Mouse (Mus musculus) stomach, embryonic 14.5 days (tissue): Measurements from ENCODE around the gene Crim1. TPM values are rescaled to one million over a fixed set of nuclear protein-coding genes. Genes with fewer than 3 reads are reported as not detected.

Experiments used
- ATAC-seq: fragments of 200-750 bp; cut with Nextera tagmentation; 2 replicates; pipeline ENCODE4 v1.8.0; 2017; ENCODE audit warnings: low read depth, moderate TSS enrichment; ENCODE audit not compliant: insufficient number of reproducible peaks, insufficient read depth, low FRiP score
- H3K27ac ChIP-seq: fragments of 300-500 bp; sonication (generic); 2 replicates; pipeline ENCODE4 v1.5.1; 2014; ENCODE audit warnings: mild to moderate bottlenecking, low read length, moderate library complexity, mixed read lengths
- H3K27me3 ChIP-seq: fragments of 300-500 bp; sonication (generic); 2 replicates; pipeline ENCODE4 v1.6.1; 2014; ENCODE audit warnings: low read length, control low read depth, mixed read lengths; ENCODE audit not compliant: control insufficient read depth, insufficient read depth
- H3K36me3 ChIP-seq: fragments of 300-500 bp; sonication (generic); 2 replicates; pipeline ENCODE4 v1.6.1; 2014; ENCODE audit warnings: mild to moderate bottlenecking, control low read depth, low read length, moderate library complexity, mixed read lengths; ENCODE audit not compliant: control insufficient read depth, insufficient read depth
- H3K4me1 ChIP-seq: fragments of 300-500 bp; sonication (generic); 2 replicates; pipeline ENCODE4 v1.6.1; 2014; ENCODE audit warnings: low read length, control low read depth, mixed read lengths; ENCODE audit not compliant: control insufficient read depth, insufficient read depth
- H3K4me2 ChIP-seq: fragments of 300-500 bp; sonication (generic); replicated peaks from 2 replicates; pipeline ENCODE4 v1.6.1; 2014; ENCODE audit warnings: low read depth, low read length, control low read depth
- H3K4me3 ChIP-seq: fragments of 300-500 bp; sonication (generic); 2 replicates; pipeline ENCODE4 v1.5.1; 2014; ENCODE audit warnings: low read depth, low read length, control low read depth
- H3K9ac ChIP-seq: fragments of 300-500 bp; sonication (generic); replicated peaks from 2 replicates; pipeline ENCODE4 v1.6.1; 2014; ENCODE audit warnings: low read depth, mild to moderate bottlenecking, control low read depth, low read length, moderate library complexity, mixed read lengths
- H3K9me3 ChIP-seq: fragments of 300-500 bp; sonication (generic); 2 replicates; pipeline ENCODE4 v1.6.1; 2016; ENCODE audit warnings: low read depth, low read length, control low read depth; ENCODE audit not compliant: control insufficient read depth
- WGBS: fragments of 180-500 bp; shearing (Covaris S2); extraction: QIAGEN DNeasy Blood & Tissue Kit; methylation state at CpG from one replicate; pipeline ENCODE4 v1.1.7; 2014; 5-methylcytosine and 5-hydroxymethylcytosine counted together
- polyA plus RNA-seq: library from polyadenylated mRNA; unstranded; fragments of >200 nt; fragmentation: Nextera tagmentation; extraction: Ambion mirVana; gene quantifications from 2 replicates; pipeline ENCODE4 v1.2.1, GENCODE M21; 2014

Crim1 gene
- polyA plus RNA-seq, 1 experiment from 2014 or later, result 4.9 TPM

- WGBS, result 16% methylated on average over 8 of the region's 8 CpGs
- peak; percentile 50; the same call in 1 of the 2 replicates for ATAC-seq
- H3K36me3 ChIP-seq, result no peaks in the 10 kb centered on the region
- H3K4me3 ChIP-seq, result no peak overlapping the region
- no peak overlapping the region for H3K4me2 ChIP-seq
- no peak overlapping the region for H3K9ac ChIP-seq
- H3K27me3 ChIP-seq, result no peaks in the 10 kb centered on the region
- H3K9me3 ChIP-seq, result no peaks in the 10 kb centered on the region
- no peak overlapping the region for H3K27ac ChIP-seq
- H3K4me1 ChIP-seq, result peaks cover 9% of the 10 kb centered on the region; the same call in 1 of the 2 replicates
Measured at GRCm38 (mm10) chr17:78298967-78299540, 99.0 kb downstream of the Crim1 start.

- Histone ChIP-seq H3K27ac (no peak overlapping the region), H3K4me1 (peaks cover 9% of the 10 kb centered on the region; the same call in 1 of the 2 replicates), H3K4me2 (no peak overlapping the region), H3K4me3 (no peak overlapping the region), H3K36me3 (0 out of 2 replicates have a peak, but pooled peaks cover 2% of the 10 kb centered on the region), H3K9me3 (no peaks in the 10 kb centered on the region), H3K9ac (no peak overlapping the region), H3K27me3 (no peaks in the 10 kb centered on the region)
- 75% methylated on average over 2 of the region's 2 CpGs for WGBS
- no peak for ATAC-seq
Measured at GRCm38 (mm10) chr17:78303053-78303452, 103.0 kb downstream of the Crim1 start.

DNA sequence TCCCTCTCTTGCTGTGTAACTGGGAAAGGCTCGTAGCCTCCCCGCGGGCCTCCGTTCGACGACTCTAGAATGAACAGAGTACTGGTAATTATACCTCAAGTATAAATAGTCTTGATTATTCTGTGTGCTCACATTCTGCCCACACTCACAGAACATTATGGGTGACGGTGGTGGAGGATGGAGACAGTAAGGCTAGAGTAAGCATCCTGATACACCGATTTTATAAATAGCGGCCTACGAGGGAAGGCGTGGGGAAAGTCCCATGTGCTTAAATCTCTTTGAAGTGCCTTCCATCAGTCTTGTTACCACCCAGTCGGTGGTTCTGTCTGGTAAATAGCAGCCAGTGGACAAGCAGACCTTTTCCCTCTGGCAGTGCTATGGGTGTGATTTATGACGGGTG, 104.0 kb downstream of the Crim1 start:
- Histone ChIP-seq H3K27ac (no peak overlapping the region), H3K27me3 (no peaks in the 10 kb centered on the region), H3K36me3 (0 out of 2 replicates have a peak, but pooled peaks cover 4% of the 10 kb centered on the region), H3K4me1 (peaks cover 3% of the 10 kb centered on the region; the same call in 1 of the 2 replicates), H3K9ac (no peak overlapping the region), H3K4me2 (no peak overlapping the region), H3K4me3 (no peak overlapping the region), H3K9me3 (no peaks in the 10 kb centered on the region)
- 87% methylated on average over 13 of the region's 13 CpGs for WGBS
- no peak for ATAC-seq

DNA sequence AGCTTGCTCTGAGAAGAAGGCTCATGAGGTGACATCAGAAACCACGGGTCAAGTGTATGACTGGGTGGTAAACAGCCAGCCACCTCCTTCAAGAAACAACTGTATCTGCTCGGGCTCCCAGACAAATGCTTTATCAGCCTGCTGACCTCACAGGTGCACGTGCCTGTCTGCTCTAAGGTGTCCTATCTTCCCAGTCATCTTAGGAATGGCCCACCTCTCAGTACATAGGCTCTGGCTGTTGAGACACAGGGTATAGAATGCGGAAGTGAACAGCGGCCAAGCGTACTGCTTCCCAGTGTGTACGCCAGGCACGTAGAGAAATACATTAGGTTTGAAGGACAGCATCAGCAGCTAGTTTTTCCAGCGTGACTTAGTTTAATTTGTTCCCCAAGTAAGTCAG, 106.4 kb downstream of the Crim1 start:
- H3K4me1 ChIP-seq, result no peaks in the 10 kb centered on the region
- ATAC-seq, result 0 out of 2 replicates have a peak, but pooled peaks have one; percentile 74
- H3K27ac ChIP-seq, result no peak overlapping the region
- no peak overlapping the region for H3K9ac ChIP-seq
- 73% methylated on average over 9 of the region's 9 CpGs for WGBS
- no peak overlapping the region for H3K4me2 ChIP-seq
- no peaks in the 10 kb centered on the region for H3K9me3 ChIP-seq
- H3K36me3 ChIP-seq, result 0 out of 2 replicates have a peak, but pooled peaks cover 4% of the 10 kb centered on the region
- H3K27me3 ChIP-seq, result no peaks in the 10 kb centered on the region
- no peak overlapping the region for H3K4me3 ChIP-seq

- H3K4me2 ChIP-seq, result no peak overlapping the region
- 0 out of 2 replicates have a peak, but pooled peaks cover 4% of the 10 kb centered on the region for H3K36me3 ChIP-seq
- 87% methylated on average over 9 of the region's 9 CpGs for WGBS
- H3K4me3 ChIP-seq, result no peak overlapping the region
- no peak overlapping the region for H3K9ac ChIP-seq
- H3K27ac ChIP-seq, result no peak overlapping the region
- H3K9me3 ChIP-seq, result no peaks in the 10 kb centered on the region
- H3K27me3 ChIP-seq, result no peaks in the 10 kb centered on the region
- ATAC-seq, result no peak
- no peaks in the 10 kb centered on the region for H3K4me1 ChIP-seq
Measured at GRCm38 (mm10) chr17:78308221-78308620, 108.2 kb downstream of the Crim1 start.

DNA sequence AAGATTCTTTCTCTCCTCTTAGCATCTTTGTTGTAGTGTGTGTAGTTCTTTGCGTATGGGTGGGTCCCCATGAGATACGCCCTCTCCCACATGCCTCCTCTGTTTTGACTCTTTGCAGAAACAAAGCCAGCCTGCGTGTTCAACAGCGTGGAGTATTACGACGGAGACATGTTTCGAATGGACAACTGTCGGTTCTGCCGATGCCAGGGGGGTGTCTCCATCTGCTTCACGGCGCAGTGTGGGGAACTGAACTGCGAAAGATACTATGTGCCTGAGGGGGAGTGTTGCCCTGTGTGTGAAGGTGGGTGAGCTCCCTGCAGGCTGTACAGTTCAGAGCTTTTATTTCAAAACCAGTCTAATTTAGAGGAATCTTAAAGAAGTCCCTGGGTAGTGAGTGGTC, 113.0 kb downstream of the Crim1 start:
- Histone ChIP-seq H3K4me2 (no peak overlapping the region), H3K4me3 (no peak overlapping the region), H3K27ac (no peak overlapping the region), H3K27me3 (no peaks in the 10 kb centered on the region), H3K4me1 (no peaks in the 10 kb centered on the region), H3K9ac (no peak overlapping the region), H3K9me3 (no peaks in the 10 kb centered on the region), H3K36me3 (peaks cover 10% of the 10 kb centered on the region; the same call in 1 of the 2 replicates)
- ATAC-seq, result no peak
- 89% methylated on average over 12 of the region's 12 CpGs for WGBS

- no peak overlapping the region for H3K27ac ChIP-seq
- H3K36me3 ChIP-seq, result peaks cover 8% of the 10 kb centered on the region; the same call in 1 of the 2 replicates
Measured at GRCm38 (mm10) chr17:78313612-78314011, 113.6 kb downstream of the Crim1 start.

DNA sequence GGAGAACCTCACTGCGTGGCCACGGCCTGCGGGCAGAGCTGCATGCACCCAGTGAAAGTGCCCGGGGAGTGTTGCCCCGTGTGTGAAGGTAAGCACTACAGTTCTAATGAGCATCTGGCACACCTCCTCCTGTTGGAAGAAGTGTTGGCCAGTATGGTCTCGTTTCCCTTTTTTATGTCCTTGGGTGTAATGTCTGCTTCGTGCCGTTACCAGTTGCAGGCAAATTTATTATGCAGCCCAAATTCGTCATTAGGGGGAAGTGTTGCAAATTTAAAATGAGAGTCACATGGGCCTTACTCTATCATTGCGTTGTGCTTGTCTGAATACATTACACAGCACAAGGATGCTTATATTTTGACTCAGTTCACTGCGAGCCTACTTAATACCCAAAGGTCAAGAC, 115.6 kb downstream of the Crim1 start:
- Histone ChIP-seq H3K4me1 (no peaks in the 10 kb centered on the region), H3K36me3 (peaks cover 8% of the 10 kb centered on the region), H3K27ac (no peak overlapping the region), H3K4me3 (no peak overlapping the region), H3K9me3 (no peaks in the 10 kb centered on the region), H3K4me2 (no peak overlapping the region), H3K27me3 (no peaks in the 10 kb centered on the region), H3K9ac (no peak overlapping the region)
- no peak for ATAC-seq
- WGBS, result 94% methylated on average over 11 of the region's 11 CpGs

More at GRCm38 (mm10) chr17:78313612-78314011, 113.6 kb downstream of the Crim1 start:
- Histone ChIP-seq H3K9ac (no peak overlapping the region), H3K4me2 (no peak overlapping the region), H3K9me3 (no peaks in the 10 kb centered on the region), H3K4me1 (no peaks in the 10 kb centered on the region), H3K27me3 (no peaks in the 10 kb centered on the region), H3K4me3 (no peak overlapping the region)
- 66% methylated on average over 5 of the region's 5 CpGs for WGBS
- ATAC-seq, result no peak

GRCm38 (mm10) chr17:78317381-78317780, 117.3 kb downstream of the Crim1 start:
- peaks cover 8% of the 10 kb centered on the region for H3K36me3 ChIP-seq
- no peak overlapping the region for H3K4me3 ChIP-seq
- peaks cover 3% of the 10 kb centered on the region; the same call in 1 of the 2 replicates for H3K4me1 ChIP-seq
- no peaks in the 10 kb centered on the region for H3K27me3 ChIP-seq
- WGBS, result 82% methylated on average over 5 of the region's 5 CpGs
- H3K27ac ChIP-seq, result no peak overlapping the region
- no peaks in the 10 kb centered on the region for H3K9me3 ChIP-seq
- H3K4me2 ChIP-seq, result no peak overlapping the region
- H3K9ac ChIP-seq, result no peak overlapping the region
- no peak for ATAC-seq
